Mouse (Mus musculus) embryo, embryonic 10 days (tissue): ENCODE results near the gene Lysmd3.
"Not testable (repeated sequence)": the region's sequence is repeated elsewhere in the genome, so short reads cannot be mapped to it uniquely, and the experiment has no call there.

Experiments used
- DNase-seq: peaks from one replicate; pipeline ENCODE4 v3.0.0-alpha.2; 2015; ENCODE audit warnings: low spot score

The Lysmd3 gene

GRCm38 (mm10) chr13:81657351-81658052 lies at the start of gene Lysmd3:
Gene Lysmd3 (plus strand): TSS chr13:81657663.
- DNase-seq = peak; percentile 94

GRCm38 (mm10) chr13:81610349-81610748 lies 47.1 kb upstream of the Lysmd3 start:
- no peak for DNase-seq

- DNase-seq = not testable (repeated sequence)
These were observed 29.6 kb upstream of the Lysmd3 start for GRCm38 (mm10) chr13:81627861-81628260.

DNA sequence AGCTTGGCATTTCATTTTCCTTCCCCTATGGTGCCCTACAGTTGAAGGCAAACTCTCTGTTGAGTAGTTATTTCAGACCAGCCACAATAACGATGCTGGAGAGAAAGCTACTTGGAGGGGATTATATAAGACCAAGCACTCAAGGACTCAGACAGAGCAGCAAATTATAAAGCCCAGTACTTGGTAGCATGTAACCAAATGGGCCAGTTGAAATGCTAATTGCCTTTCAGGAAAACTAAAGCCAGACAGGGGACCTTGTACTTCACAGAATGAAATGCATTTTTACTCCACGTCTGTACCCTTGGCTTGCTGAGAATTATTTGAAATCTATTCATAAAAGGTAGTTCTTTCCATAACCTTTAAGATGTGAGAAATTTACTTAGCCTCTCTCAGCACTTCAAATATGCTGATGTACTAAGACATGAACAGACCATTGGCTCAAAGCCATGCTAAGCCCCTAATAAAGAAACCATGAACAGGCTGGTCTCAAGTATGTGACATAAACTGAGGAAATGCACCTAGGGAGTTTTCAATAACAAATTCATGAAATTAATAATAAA lies 28.8 kb upstream of the Lysmd3 start:
- no peak for DNase-seq

- DNase-seq = peak; percentile 80
These were observed 28.1 kb upstream of the Lysmd3 start for GRCm38 (mm10) chr13:81629395-81629794.

DNA sequence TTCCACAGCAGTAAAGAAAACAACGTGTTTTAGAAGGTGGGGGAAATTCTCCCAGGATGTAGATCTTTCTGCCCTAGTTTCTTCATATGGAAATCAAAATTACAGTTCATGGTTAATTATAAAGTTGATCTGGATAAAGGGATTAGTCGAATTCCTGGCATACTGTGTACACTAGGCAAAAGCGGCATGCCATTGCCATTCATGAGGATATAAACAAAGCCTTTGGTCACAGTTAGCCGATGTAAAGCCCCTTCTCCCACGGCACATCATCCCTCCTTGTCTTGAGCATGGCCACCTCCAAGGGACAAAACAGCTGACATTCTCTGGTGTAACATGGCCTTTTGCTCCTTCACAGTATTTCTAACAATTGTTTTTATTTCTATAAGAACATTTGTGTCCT lies 26.9 kb upstream of the Lysmd3 start:
- peak; percentile 36 for DNase-seq

DNA sequence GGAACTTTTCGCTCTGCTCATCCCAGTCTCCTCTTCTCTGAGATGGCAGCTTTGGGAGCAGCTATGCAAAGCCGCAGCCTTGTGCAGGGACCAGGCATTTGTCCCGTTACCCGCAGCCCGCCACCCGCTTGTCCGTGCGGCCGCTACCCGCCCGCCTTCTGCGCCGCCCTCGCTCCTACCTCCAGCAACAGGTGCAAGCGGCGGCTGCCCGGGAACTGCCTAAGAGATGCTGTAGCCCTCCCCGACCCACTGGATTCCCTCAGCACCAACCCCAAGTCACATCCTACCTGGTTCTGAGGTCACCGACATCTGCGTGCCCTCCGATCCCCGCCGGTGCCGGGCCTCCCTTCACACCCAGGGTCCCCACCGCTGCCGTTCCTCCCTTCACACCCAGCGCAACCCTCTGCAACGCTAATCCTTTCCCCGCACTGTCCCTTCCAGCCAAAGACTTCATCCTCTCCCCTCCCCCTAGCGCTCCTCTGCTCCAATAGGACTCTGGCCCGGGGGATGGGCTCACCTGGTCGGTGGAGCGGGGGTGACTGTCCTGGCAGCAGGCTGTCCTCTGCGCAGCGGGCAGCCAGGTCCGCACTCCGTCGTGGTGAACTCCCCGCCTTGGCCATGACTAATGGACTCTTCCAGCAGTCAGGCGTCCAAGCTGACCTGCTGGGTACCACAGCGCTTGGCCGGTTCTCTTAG lies 24.6 kb upstream of the Lysmd3 start, which contains the start of gene Adgrv1:
Adgrv1 (minus strand) TSS at position 435 of the 696 bp plus-strand sequence.
- DNase-seq = peak; percentile 96

- peak; percentile 81 for DNase-seq
These were observed 17.8 kb upstream of the Lysmd3 start for GRCm38 (mm10) chr13:81639624-81640023.

DNA sequence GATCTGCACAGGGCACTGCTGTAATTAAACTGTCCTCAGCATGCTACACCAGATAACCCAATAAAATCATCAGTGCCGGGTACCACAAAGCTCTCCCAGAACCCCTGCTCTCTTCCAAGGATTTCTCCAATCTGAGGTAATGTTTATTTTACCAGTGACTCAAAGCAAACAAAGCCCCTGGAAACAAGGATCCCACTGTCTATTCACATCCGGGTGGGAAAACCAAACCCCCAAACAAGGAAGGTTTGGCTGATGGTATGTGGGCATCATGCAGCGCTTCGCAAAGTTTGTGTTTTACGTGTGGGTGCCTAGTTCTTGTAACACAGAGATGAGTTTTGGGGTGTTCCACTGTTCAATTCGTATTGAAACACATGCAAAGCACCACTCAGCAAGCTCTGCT lies 16.6 kb upstream of the Lysmd3 start:
- peak; percentile 18 for DNase-seq

- peak; percentile 84 for DNase-seq
These were observed 16.0 kb upstream of the Lysmd3 start for GRCm38 (mm10) chr13:81641289-81642045.

DNA sequence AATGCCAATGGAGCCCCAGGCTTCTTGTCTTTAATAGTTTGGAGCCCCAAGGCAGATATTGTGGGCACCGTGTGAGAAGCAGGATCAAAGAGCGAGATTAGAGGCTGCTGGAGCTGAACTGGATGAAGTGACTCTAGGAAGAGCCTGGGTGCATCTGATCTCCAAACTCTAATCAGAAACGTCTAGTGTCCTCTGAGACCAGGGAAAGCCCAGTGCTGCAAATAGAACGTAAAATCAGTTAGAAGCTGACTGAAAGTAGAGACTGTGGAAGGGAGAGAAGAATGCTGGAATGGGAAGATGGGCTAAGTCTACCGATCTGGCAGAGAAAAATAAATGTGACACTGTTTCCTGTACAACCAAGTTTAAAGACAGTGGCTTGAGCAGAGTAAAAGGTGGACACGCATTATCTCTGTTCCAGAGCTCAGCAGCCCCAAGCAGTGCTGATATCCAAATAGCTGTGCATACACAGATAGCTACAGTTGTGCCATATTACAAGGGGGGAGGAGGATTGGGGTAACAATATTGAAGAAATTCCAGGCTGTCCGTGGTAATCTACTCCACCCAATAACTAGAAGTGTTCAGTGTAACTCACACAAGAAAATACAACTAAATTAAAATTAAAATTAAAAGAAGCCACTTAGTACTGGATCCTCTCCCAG lies 14.8 kb upstream of the Lysmd3 start:
- DNase-seq = no peak

GRCm38 (mm10) chr13:81644047-81644565 lies 13.4 kb upstream of the Lysmd3 start:
- DNase-seq = no peak

DNA sequence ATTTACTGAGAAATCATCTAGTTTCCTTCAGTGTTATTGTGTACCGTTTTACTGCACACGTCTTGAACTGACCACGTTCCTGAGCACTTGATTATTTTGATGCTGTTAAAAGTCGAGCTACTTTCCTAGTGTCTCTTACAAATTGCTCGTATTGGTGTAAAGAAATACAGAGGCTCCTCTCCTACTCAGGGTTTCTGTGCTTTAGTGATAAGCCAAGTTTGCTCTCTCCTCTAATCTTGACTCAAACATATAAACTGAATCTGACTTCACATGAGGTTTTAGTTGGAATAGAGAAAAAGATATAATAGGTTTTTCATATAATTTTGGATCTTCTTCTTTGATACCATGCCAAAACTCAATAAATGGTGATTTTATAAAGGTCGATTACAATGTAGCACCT lies 11.1 kb upstream of the Lysmd3 start:
- DNase-seq = no peak

DNA sequence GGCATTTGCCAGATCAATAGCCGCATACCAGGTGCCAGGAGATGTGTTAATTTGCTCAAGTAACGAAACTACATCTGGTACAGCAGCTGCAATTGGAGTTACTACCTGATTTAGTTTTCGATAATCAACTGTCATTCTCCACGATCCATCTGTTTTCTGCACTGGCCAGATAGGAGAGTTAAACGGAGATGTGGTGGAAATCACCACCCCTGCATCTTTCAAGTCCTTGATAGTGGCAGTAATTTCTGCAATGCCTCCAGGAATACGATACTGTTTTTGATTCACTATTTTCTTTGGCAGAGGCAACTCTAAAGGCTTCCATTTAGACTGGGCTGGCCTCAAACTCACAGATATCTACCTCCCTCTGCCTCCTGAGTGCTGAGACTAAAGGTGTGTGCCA lies 7.1 kb upstream of the Lysmd3 start:
- not testable (repeated sequence) for DNase-seq

GRCm38 (mm10) chr13:81656091-81656850 lies 1.2 kb upstream of the Lysmd3 start:
- peak; percentile 71 for DNase-seq

GRCm38 (mm10) chr13:81657008-81657350 lies 484 bp upstream of the Lysmd3 start:
- DNase-seq = peak; percentile 17

- no peak for DNase-seq
These were observed 740 bp downstream of the Lysmd3 start for GRCm38 (mm10) chr13:81658053-81658752.

GRCm38 (mm10) chr13:81663566-81664330 lies 6.3 kb downstream of the Lysmd3 start:
- no peak for DNase-seq

GRCm38 (mm10) chr13:81664331-81664698 lies 6.9 kb downstream of the Lysmd3 start:
- no peak for DNase-seq

GRCm38 (mm10) chr13:81667713-81668112 lies 10.2 kb downstream of the Lysmd3 start:
- DNase-seq = no peak
